Mouse (Mus musculus) hindbrain, postnatal 0 days (tissue): Measurements from ENCODE around the gene Vim. TPM values are rescaled to one million over a fixed set of nuclear protein-coding genes. Genes with fewer than 3 reads are reported as not detected.
"Not testable (repeated sequence)": the region's sequence is repeated elsewhere in the genome, so short reads cannot be mapped to it uniquely, and the experiment has no call there.

Experiments
- ATAC-seq: fragments of 200-750 bp; cut with Nextera tagmentation; 2 replicates; pipeline ENCODE4 v1.8.0; 2017; ENCODE audit warnings: mild to moderate bottlenecking, moderate TSS enrichment, moderate library complexity
- DNase-seq: peaks from one replicate; pipeline ENCODE4 v3.0.0-alpha.2; 2015; ENCODE audit warnings: low spot score
- H3K27ac ChIP-seq: fragments of 300-500 bp; sonication (generic); 2 replicates; pipeline ENCODE4 v1.5.1; 2014; ENCODE audit warnings: mild to moderate bottlenecking
- H3K27me3 ChIP-seq: fragments of 300-500 bp; sonication (generic); 2 replicates; pipeline ENCODE4 v1.6.1; 2014; ENCODE audit warnings: low read length, mixed read lengths; ENCODE audit not compliant: insufficient read depth
- H3K36me3 ChIP-seq: fragments of 300-500 bp; sonication (generic); 2 replicates; pipeline ENCODE4 v1.6.1; 2014; ENCODE audit warnings: low read length, mixed read lengths; ENCODE audit not compliant: insufficient read depth
- H3K4me1 ChIP-seq: fragments of 300-500 bp; sonication (generic); 2 replicates; pipeline ENCODE4 v1.6.1; 2014; ENCODE audit warnings: antibody characterized with exemption, low read length, mixed read lengths; ENCODE audit not compliant: insufficient read depth
- H3K4me2 ChIP-seq: fragments of 300-500 bp; sonication (generic); 2 replicates; pipeline ENCODE4 v1.6.1; 2014; ENCODE audit warnings: low read depth, mild to moderate bottlenecking, low read length, moderate library complexity, mixed read lengths
- H3K4me3 ChIP-seq: fragments of 300-500 bp; sonication (generic); 2 replicates; pipeline ENCODE4 v1.5.1; 2014; ENCODE audit warnings: low read length
- H3K9ac ChIP-seq: fragments of 300-500 bp; sonication (generic); replicated peaks from 2 replicates; pipeline ENCODE4 v1.6.1; 2014; ENCODE audit warnings: mild to moderate bottlenecking, low read length, moderate library complexity, mixed read lengths
- H3K9me3 ChIP-seq: fragments of 300-500 bp; sonication (generic); 2 replicates; pipeline ENCODE4 v1.6.1; 2016; ENCODE audit warnings: low read length, mixed read lengths
- CTCF ChIP-seq: IDR thresholded peaks from 2 replicates; pipeline ENCODE4 v1.5.1; 2016; ENCODE audit warnings: antibody characterized with exemption, control low read depth, low read depth
- WGBS: fragments of 180-500 bp; shearing (Covaris S2); extraction: QIAGEN DNeasy Blood & Tissue Kit; methylation state at CpG from one replicate; pipeline ENCODE4 v1.1.7; 2014; 5-methylcytosine and 5-hydroxymethylcytosine counted together
- polyA plus RNA-seq: library from polyadenylated mRNA; unstranded; fragments of >200 nt; fragmentation: Nextera tagmentation; extraction: Ambion mirVana; gene quantifications from 2 replicates; pipeline ENCODE4 v1.2.1, GENCODE M21; 2015
- total RNA-seq: library from RNA; depleted of rRNA; stranded (reverse); fragments of >200 nt; gene quantifications from 2 replicates; pipeline ENCODE4 v1.2.3, GENCODE M21; 2014

The Vim gene
- total and polyA plus RNA-seq, 2 experiments from 2014 or later, result 417 to 965 TPM

- Histone ChIP-seq H3K4me1 (peaks cover 4% of the 10 kb centered on the region; the same call in 1 of the 2 replicates), H3K4me2 (peak overlapping the region; percentile 61), H3K27me3 (no peaks in the 10 kb centered on the region), H3K36me3 (peaks cover 6% of the 10 kb centered on the region), H3K27ac (peak overlapping the region; percentile 86), H3K4me3 (peak overlapping the region; percentile 68), H3K9me3 (no peaks in the 10 kb centered on the region), H3K9ac (no peak overlapping the region)
- no peak for TF ChIP-seq CTCF
- ATAC-seq, result 0 out of 2 replicates have a peak, but pooled peaks have one; percentile 4
- WGBS, result 4% methylated on average over 6 of the region's 6 CpGs
- DNase-seq, result peak; percentile 53
Observed at GRCm38 (mm10) chr2:13575926-13576325, 2.2 kb downstream of the Vim start.

- no peak overlapping the region for H3K9ac ChIP-seq
- ATAC-seq, result no peak
- peak overlapping the region; percentile 16; the same call in 1 of the 2 replicates for H3K4me2 ChIP-seq
- H3K4me1 ChIP-seq, result peaks cover 4% of the 10 kb centered on the region; the same call in 1 of the 2 replicates
- H3K4me3 ChIP-seq, result no peak overlapping the region
- peaks cover 15% of the 10 kb centered on the region for H3K36me3 ChIP-seq
- H3K9me3 ChIP-seq, result no peaks in the 10 kb centered on the region
- WGBS, result 84% methylated on average over 1 of the region's 1 CpGs
- DNase-seq, result no peak
- 0 out of 2 replicates have a peak, but pooled peaks have one; percentile 11 for TF ChIP-seq CTCF
- no peak overlapping the region for H3K27ac ChIP-seq
- no peaks in the 10 kb centered on the region for H3K27me3 ChIP-seq
Observed at GRCm38 (mm10) chr2:13577399-13577798, 3.7 kb downstream of the Vim start.

GRCm38 (mm10) chr2:13578473-13579152 lies 4.9 kb downstream of the Vim start:
- no peak for ATAC-seq
- 42% methylated on average over 14 of the region's 14 CpGs for WGBS
- H3K27ac ChIP-seq, result no peak overlapping the region
- no peak overlapping the region for H3K9ac ChIP-seq
- H3K4me3 ChIP-seq, result no peak overlapping the region
- H3K36me3 ChIP-seq, result peaks cover 15% of the 10 kb centered on the region
- peaks cover 4% of the 10 kb centered on the region; the same call in 1 of the 2 replicates for H3K4me1 ChIP-seq
- no peak overlapping the region for H3K4me2 ChIP-seq
- no peaks in the 10 kb centered on the region for H3K27me3 ChIP-seq
- H3K9me3 ChIP-seq, result no peaks in the 10 kb centered on the region
- DNase-seq, result peak; percentile 14
- peak; percentile 47 for TF ChIP-seq CTCF

- DNase-seq (no peak), ATAC-seq (no peak)
- no peak overlapping the region for H3K27ac ChIP-seq
- no peak overlapping the region for H3K4me3 ChIP-seq
- no peaks in the 10 kb centered on the region for H3K9me3 ChIP-seq
- H3K9ac ChIP-seq, result no peak overlapping the region
- WGBS, result 87% methylated on average over 8 of the region's 8 CpGs
- H3K4me2 ChIP-seq, result no peak overlapping the region
- no peaks in the 10 kb centered on the region for H3K27me3 ChIP-seq
- H3K4me1 ChIP-seq, result peaks cover 4% of the 10 kb centered on the region; the same call in 1 of the 2 replicates
- peaks cover 15% of the 10 kb centered on the region for H3K36me3 ChIP-seq
- no peak for TF ChIP-seq CTCF
Observed at GRCm38 (mm10) chr2:13579315-13579714, 5.6 kb downstream of the Vim start.

- H3K9me3 ChIP-seq, result no peaks in the 10 kb centered on the region
- H3K4me2 ChIP-seq, result no peak overlapping the region
- peak; percentile 54 for TF ChIP-seq CTCF
- H3K4me1 ChIP-seq, result peaks cover 4% of the 10 kb centered on the region; the same call in 1 of the 2 replicates
- H3K27me3 ChIP-seq, result no peaks in the 10 kb centered on the region
- H3K4me3 ChIP-seq, result no peak overlapping the region
- H3K36me3 ChIP-seq, result peaks cover 15% of the 10 kb centered on the region
- H3K27ac ChIP-seq, result no peak overlapping the region
- WGBS, result 63% methylated on average over 11 of the region's 11 CpGs
- ATAC-seq (no peak), DNase-seq (peak; percentile 33)
- H3K9ac ChIP-seq, result no peak overlapping the region
Observed at GRCm38 (mm10) chr2:13579991-13580390, 6.3 kb downstream of the Vim start.

- no peak for ATAC-seq
- no peak overlapping the region for H3K4me3 ChIP-seq
- 83% methylated on average over 3 of the region's 3 CpGs for WGBS
Observed at GRCm38 (mm10) chr2:13582184-13582583, 8.5 kb downstream of the Vim start.

GRCm38 (mm10) chr2:13583746-13584145 lies 10.0 kb downstream of the Vim start:
- not testable (repeated sequence) for H3K27me3 ChIP-seq, H3K9ac ChIP-seq, H3K27ac ChIP-seq, H3K4me1 ChIP-seq, H3K9me3 ChIP-seq, H3K4me2 ChIP-seq, DNase-seq, H3K4me3 ChIP-seq, ATAC-seq
- peaks cover 15% of the 10 kb centered on the region for H3K36me3 ChIP-seq

More at GRCm38 (mm10) chr2:13582184-13582583, 8.5 kb downstream of the Vim start:
- no peak for DNase-seq
- Histone ChIP-seq H3K4me2 (no peak overlapping the region), H3K4me1 (peaks cover 4% of the 10 kb centered on the region; the same call in 1 of the 2 replicates), H3K36me3 (peaks cover 15% of the 10 kb centered on the region), H3K27me3 (no peaks in the 10 kb centered on the region), H3K9me3 (no peaks in the 10 kb centered on the region), H3K9ac (no peak overlapping the region), H3K27ac (no peak overlapping the region)
- TF ChIP-seq CTCF, result no peak
